ENCODE assay signal across 8 mouse cellular contexts in the genomic region with DNA sequence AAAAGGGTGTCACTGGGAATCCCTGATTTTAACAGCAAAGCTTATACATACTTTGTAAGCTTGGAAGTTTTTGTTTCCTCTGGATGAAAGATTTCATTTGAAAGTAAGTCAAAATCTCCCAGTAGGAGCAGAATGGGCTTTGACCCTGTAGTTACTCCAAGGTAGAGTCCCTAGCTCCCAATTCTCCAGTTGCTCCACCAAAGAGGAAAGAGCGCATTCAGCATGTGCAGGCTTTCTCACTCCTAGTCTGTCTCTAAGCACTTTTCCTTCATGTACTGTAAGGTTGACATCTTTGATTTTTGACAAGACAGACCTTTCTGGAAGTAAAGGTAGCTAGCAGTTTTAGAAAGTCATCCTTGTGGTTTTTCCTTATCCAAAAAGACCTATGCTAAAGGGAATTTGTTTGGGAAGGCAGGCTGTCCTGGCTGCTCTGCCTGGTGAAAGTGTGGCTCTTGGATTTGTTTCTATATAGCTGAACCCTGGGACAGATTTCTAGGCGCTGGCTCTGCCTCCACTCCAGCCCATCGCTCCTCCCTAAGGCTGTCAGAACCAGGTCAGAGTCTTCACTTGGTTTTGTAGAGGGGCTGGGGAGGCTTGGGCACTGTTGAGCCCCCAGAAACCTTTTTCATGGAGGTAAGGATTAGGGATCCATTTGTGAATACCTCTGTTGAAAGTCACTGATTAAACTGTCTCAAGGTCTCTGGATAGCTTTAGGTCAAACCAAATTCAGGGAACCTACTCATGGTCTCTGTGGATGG. TPM values are rescaled to one million over a fixed set of nuclear protein-coding genes. Genes with fewer than 3 reads are reported as not detected.
DNase-seq lines count a peak whose midpoint lies in the region; ATAC-seq and TF ChIP-seq lines count a peak whose summit lies in the region.

No protein-coding gene starts in this region.

- no peaks in the 10 kb centered on the region for H3K9me3 ChIP-seq in intestine, embryonic 15.5 days
- no peaks in the 10 kb centered on the region for H3K9me3 ChIP-seq in midbrain, postnatal 0 days (ENCODE audit: low read length)

- 67% methylated on average over 3 of the region's 3 CpGs for WGBS in intestine, embryonic 15.5 days
- WGBS in midbrain, postnatal 0 days = 75% methylated on average over 3 of the region's 3 CpGs

- H3K4me3 ChIP-seq in testis, adult 2 months (ENCODE audit: control insufficient read depth, low read depth, low read length) = no peak overlapping the region
- no peak overlapping the region for H3K4me3 ChIP-seq in intestine, embryonic 15.5 days (replicated peaks)
- no peak overlapping the region for H3K4me3 ChIP-seq in midbrain, postnatal 0 days (ENCODE audit: low read depth, low read length)

- TF ChIP-seq CTCF in testis, adult 2 months (IDR thresholded peaks at IDR 0.05; ENCODE audit: control insufficient read depth, insufficient read depth, insufficient replicate concordance, low read depth, low read length) = no peak
- no peak for TF ChIP-seq CTCF in midbrain, postnatal 0 days (IDR thresholded peaks at IDR 0.05)

- H3K4me1 ChIP-seq in testis, adult 2 months (ENCODE audit: control insufficient read depth, insufficient read depth, low read length) = peaks cover 21% of the 10 kb centered on the region
- peaks cover 22% of the 10 kb centered on the region for H3K4me1 ChIP-seq in intestine, embryonic 15.5 days (replicated peaks)
- H3K4me1 ChIP-seq in midbrain, postnatal 0 days (ENCODE audit: insufficient read depth, low read length) = peaks cover 9% of the 10 kb centered on the region; the same call in 1 of the 2 replicates

- no peaks in the 10 kb centered on the region for H3K27me3 ChIP-seq in testis, adult 2 months (ENCODE audit: control insufficient read depth, insufficient read depth, low read length)
- H3K27me3 ChIP-seq in intestine, embryonic 15.5 days (replicated peaks) = no peaks in the 10 kb centered on the region
- H3K27me3 ChIP-seq in midbrain, postnatal 0 days (ENCODE audit: insufficient read depth, low read length) = no peaks in the 10 kb centered on the region

- H3K4me2 ChIP-seq in intestine, embryonic 15.5 days (replicated peaks) = peak overlapping the region; percentile 50
- no peak overlapping the region for H3K4me2 ChIP-seq in midbrain, postnatal 0 days (ENCODE audit: low read depth, low read length, poor library complexity, severe bottlenecking)

- H3K36me3 ChIP-seq in testis, adult 2 months (ENCODE audit: control insufficient read depth, insufficient read depth, low read length) = no peaks in the 10 kb centered on the region; the same call in none of the 2 replicates
- no peaks in the 10 kb centered on the region for H3K36me3 ChIP-seq in intestine, embryonic 15.5 days
- H3K36me3 ChIP-seq in midbrain, postnatal 0 days (ENCODE audit: insufficient read depth, low read length) = no peaks in the 10 kb centered on the region

- peak overlapping the region; percentile 34; the same call in 1 of the 2 replicates for H3K9ac ChIP-seq in intestine, embryonic 15.5 days
- H3K9ac ChIP-seq in midbrain, postnatal 0 days (replicated peaks; ENCODE audit: low read length, poor library complexity, severe bottlenecking) = 0 out of 2 replicates have a peak overlapping the region, but pooled peaks have one; percentile 34

- no peak for ATAC-seq in intestine, embryonic 15.5 days
- ATAC-seq in midbrain, postnatal 0 days (ENCODE audit: low FRiP score) = no peak

- peak; percentile 27 for DNase-seq in adrenal gland, postnatal 10 days
- DNase-seq in adrenal gland, adult 8-10 months = no peak
- no peak for DNase-seq in testis, postnatal 14 days (ENCODE audit: low spot score)
- DNase-seq in midbrain, postnatal 0 days (ENCODE audit: low spot score) = no peak
- DNase-seq in adrenal gland, postnatal 14 days = no peak
- DNase-seq in layer of hippocampus, adult 9-10 months (ENCODE audit: low spot score) = no peak

- no peak for TF ChIP-seq POLR2A in testis, adult 2 months (IDR thresholded peaks at IDR 0.05; ENCODE audit: control insufficient read depth, low read depth, low read length)

- H3K27ac ChIP-seq in testis, adult 2 months (ENCODE audit: control insufficient read depth, insufficient read depth, low read depth, low read length) = peak overlapping the region; percentile 63
- H3K27ac ChIP-seq in intestine, embryonic 15.5 days = peak overlapping the region; percentile 94
- peak overlapping the region; percentile 67 for H3K27ac ChIP-seq in midbrain, postnatal 0 days (ENCODE audit: low read depth, low read length)

RNA-seq across cellular contexts. Expression of gene Zc3h4, which starts 3.8 kb away (rescaled TPM):
- total RNA-seq in adrenal gland, postnatal 10 days (2021) = 10 to 100 TPM; 44.0 to 54.3 TPM
- total RNA-seq in adrenal gland, adult 8-10 months (2022) = 10 to 100 TPM; 43.4 to 47.5 (median 46.2) TPM
- polyA plus RNA-seq in testis, adult 2 months (2012; rRNA removed) = 14.4 and 17.2 TPM in 2 replicates
- 13.8 and 14.4 TPM in 2 replicates for polyA plus RNA-seq in intestine, embryonic 15.5 days (2015; fragmentation: Nextera tagmentation; extraction: Ambion mirVana)
- total RNA-seq in midbrain, postnatal 0 days (2014; rRNA removed) = 38.4 and 41.1 TPM in 2 replicates
- polyA plus RNA-seq in midbrain, postnatal 0 days (2015; fragmentation: Nextera tagmentation; extraction: Ambion mirVana) = 9.2 and 9.7 TPM in 2 replicates
- 37.4 and 48.5 TPM in 2 replicates for total RNA-seq in adrenal gland, postnatal 14 days (2021)

RNA-seq across cellular contexts. Expression of gene Sae1, which starts 16.9 kb away (rescaled TPM):
- total RNA-seq in adrenal gland, postnatal 10 days (2021) = 10 to 100 TPM; 60.8 to 64.0 TPM
- 10 to 100 TPM; 64.0 to 78.2 (median 67.5) TPM for total RNA-seq in adrenal gland, adult 8-10 months (2022)
- 53.7 and 61.4 TPM in 2 replicates for polyA plus RNA-seq in testis, adult 2 months (2012; rRNA removed)
- polyA plus RNA-seq in intestine, embryonic 15.5 days (2015; fragmentation: Nextera tagmentation; extraction: Ambion mirVana) = 270 and 284 TPM in 2 replicates
- 84.6 and 98.2 TPM in 2 replicates for total RNA-seq in midbrain, postnatal 0 days (2014; rRNA removed)
- 195 and 199 TPM in 2 replicates for polyA plus RNA-seq in midbrain, postnatal 0 days (2015; fragmentation: Nextera tagmentation; extraction: Ambion mirVana)
- total RNA-seq in adrenal gland, postnatal 14 days (2021) = 62.3 and 72.1 TPM in 2 replicates

RNA-seq across cellular contexts. Expression of gene Tmem160, which starts 48.1 kb away (rescaled TPM):
- 10 to 100 TPM; 43.9 to 46.8 TPM for total RNA-seq in adrenal gland, postnatal 10 days (2021)
- total RNA-seq in adrenal gland, adult 8-10 months (2022) = 10 to 100 TPM; 55.2 to 93.9 (median 72.1) TPM
- 3.5 and 5.6 TPM in 2 replicates for polyA plus RNA-seq in testis, adult 2 months (2012; rRNA removed)
- polyA plus RNA-seq in intestine, embryonic 15.5 days (2015; fragmentation: Nextera tagmentation; extraction: Ambion mirVana) = 48.9 and 54.8 TPM in 2 replicates
- 43.1 and 55.6 TPM in 2 replicates for total RNA-seq in midbrain, postnatal 0 days (2014; rRNA removed)
- polyA plus RNA-seq in midbrain, postnatal 0 days (2015; fragmentation: Nextera tagmentation; extraction: Ambion mirVana) = 105 and 108 TPM in 2 replicates
- 46.2 and 49.2 TPM in 2 replicates for total RNA-seq in adrenal gland, postnatal 14 days (2021)
